Mouse (Mus musculus): ENCODE data around the gene Nfia.

DNA sequence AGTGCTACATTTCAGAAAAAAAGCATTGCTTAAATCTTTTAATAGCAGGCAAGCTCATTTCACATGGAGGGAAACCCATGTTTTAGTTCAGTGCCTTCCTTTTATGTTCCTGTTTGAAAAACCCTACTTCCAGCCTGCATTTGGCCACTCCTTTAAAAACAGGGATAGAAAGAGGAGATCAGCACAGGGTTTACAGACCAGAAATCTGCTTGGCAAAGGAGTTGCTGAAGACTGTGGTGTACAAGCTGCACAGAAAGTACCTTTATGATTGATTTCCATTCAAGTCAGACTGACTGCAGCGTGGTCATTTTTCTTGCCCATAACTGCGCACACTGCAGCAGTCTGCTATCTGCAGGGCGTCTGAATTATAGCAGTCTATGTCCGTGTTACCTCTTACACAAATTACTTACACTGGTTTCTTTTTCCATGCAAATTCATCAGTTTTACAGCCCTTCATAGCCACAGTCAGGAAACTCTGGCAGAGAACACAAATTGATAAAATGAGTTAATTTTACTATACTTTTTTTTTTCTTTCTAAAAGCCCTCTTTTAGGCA, 236.4 kb downstream of the Nfia start:
- no peak for TF ChIP-seq POLR2A (IDR thresholded peaks at IDR 0.05; ENCODE audit: insufficient read depth, low read depth, low read length)
- no peak for TF ChIP-seq CTCF (IDR thresholded peaks at IDR 0.05; ENCODE audit: insufficient read depth, low read depth, low read length)
